Mouse (Mus musculus) thymus, adult 2 months (tissue): ENCODE data around the gene Dpp6. TPM values are rescaled to one million over a fixed set of nuclear protein-coding genes. Genes with fewer than 3 reads are reported as not detected.

Experiments used
- DNase-seq: peaks from one replicate; pipeline ENCODE4 v3.0.0; 2021
- H3K27ac ChIP-seq: fragments of 200-500 bp; 2 replicates; pipeline ENCODE4 v1.5.1; 2012; ENCODE audit warnings: low read length, control low read depth; ENCODE audit not compliant: control insufficient read depth, insufficient read depth
- H3K27me3 ChIP-seq: fragments of 200-500 bp; 2 replicates; pipeline ENCODE4 v1.6.1; 2012; ENCODE audit warnings: mild to moderate bottlenecking, low read length, moderate library complexity, mixed read lengths; ENCODE audit not compliant: control insufficient read depth, insufficient read depth
- H3K36me3 ChIP-seq: fragments of 200-500 bp; 2 replicates; pipeline ENCODE4 v1.6.1; 2012; ENCODE audit warnings: mild to moderate bottlenecking, low read length, moderate library complexity; ENCODE audit not compliant: control insufficient read depth, insufficient read depth
- H3K4me1 ChIP-seq: fragments of 200-500 bp; replicated peaks from 2 replicates; pipeline ENCODE4 v1.6.1; 2012; ENCODE audit warnings: low read length; ENCODE audit not compliant: control insufficient read depth, insufficient read depth
- H3K4me3 ChIP-seq: fragments of 200-500 bp; 2 replicates; pipeline ENCODE4 v1.5.1; 2012; ENCODE audit warnings: mild to moderate bottlenecking, low read length, control low read depth, moderate library complexity; ENCODE audit not compliant: control insufficient read depth, insufficient read depth
- CTCF ChIP-seq: fragments of 200-500 bp; IDR thresholded peaks from 2 replicates; pipeline ENCODE4 v1.5.1; 2012; ENCODE audit warnings: mild to moderate bottlenecking, control low read depth, low read length, moderate library complexity, borderline replicate concordance; ENCODE audit not compliant: control insufficient read depth, poor library complexity, insufficient read depth; ENCODE audit errors: extremely low read depth
- POLR2A ChIP-seq: fragments of 200-500 bp; IDR thresholded peaks from 2 replicates; pipeline ENCODE4 v1.6.1; 2012; ENCODE audit warnings: mild to moderate bottlenecking, low read length, control low read depth, moderate library complexity; ENCODE audit not compliant: control insufficient read depth, poor library complexity, insufficient read depth; ENCODE audit errors: extremely low read depth
- WGBS: fragments of 180-500 bp; shearing (Covaris S2); methylation state at CpG from one replicate; pipeline ENCODE4 v1.1.7; 2018; 5-methylcytosine and 5-hydroxymethylcytosine counted together
- polyA plus RNA-seq: library from polyadenylated mRNA; depleted of rRNA; stranded (reverse); fragments of >200 nt; gene quantifications from 2 replicates; pipeline ENCODE4 v1.2.3, GENCODE M21; 2012

Gene Dpp6
- polyA plus RNA-seq, 1 experiment: 4.8 TPM

- H3K27ac ChIP-seq: no peak overlapping the region
- no peak overlapping the region for H3K4me3 ChIP-seq
- no peak for TF ChIP-seq CTCF
- TF ChIP-seq POLR2A: no peak
- no peak for DNase-seq
- no peaks in the 10 kb centered on the region for H3K27me3 ChIP-seq
- no peaks in the 10 kb centered on the region for H3K36me3 ChIP-seq
- 71% methylated on average over 4 of the region's 4 CpGs for WGBS
- no peaks in the 10 kb centered on the region for H3K4me1 ChIP-seq
Measured at GRCm38 (mm10) chr5:26908612-26909011, 91.6 kb downstream of the Dpp6 start.

GRCm38 (mm10) chr5:26910353-26910752 lies 93.3 kb downstream of the Dpp6 start:
- H3K27me3 ChIP-seq: no peaks in the 10 kb centered on the region
- TF ChIP-seq CTCF (no peak), POLR2A (no peak)
- no peaks in the 10 kb centered on the region for H3K4me1 ChIP-seq
- no peak for DNase-seq
- H3K4me3 ChIP-seq: no peak overlapping the region
- no peak overlapping the region for H3K27ac ChIP-seq
- no peaks in the 10 kb centered on the region for H3K36me3 ChIP-seq

GRCm38 (mm10) chr5:26911965-26912364 lies 95.0 kb downstream of the Dpp6 start:
- WGBS: 89% methylated on average over 3 of the region's 3 CpGs
- DNase-seq: no peak
- Histone ChIP-seq H3K4me1 (no peaks in the 10 kb centered on the region), H3K27me3 (no peaks in the 10 kb centered on the region), H3K27ac (no peak overlapping the region), H3K36me3 (no peaks in the 10 kb centered on the region), H3K4me3 (no peak overlapping the region)
- TF ChIP-seq CTCF (no peak), POLR2A (no peak)

GRCm38 (mm10) chr5:26918763-26919162 lies 101.8 kb downstream of the Dpp6 start:
- WGBS: 89% methylated on average over 3 of the region's 3 CpGs
- H3K4me3 ChIP-seq: no peak overlapping the region
- no peak for TF ChIP-seq POLR2A
- TF ChIP-seq CTCF: no peak
- no peak overlapping the region for H3K27ac ChIP-seq
- H3K4me1 ChIP-seq: no peaks in the 10 kb centered on the region
- no peak for DNase-seq
- no peaks in the 10 kb centered on the region for H3K36me3 ChIP-seq
- no peaks in the 10 kb centered on the region for H3K27me3 ChIP-seq

GRCm38 (mm10) chr5:26924552-26924951 lies 107.5 kb downstream of the Dpp6 start:
- TF ChIP-seq POLR2A (no peak), CTCF (no peak)
- H3K36me3 ChIP-seq: no peaks in the 10 kb centered on the region
- H3K27me3 ChIP-seq: no peaks in the 10 kb centered on the region
- no peak for DNase-seq
- H3K4me1 ChIP-seq: no peaks in the 10 kb centered on the region
- H3K27ac ChIP-seq: no peak overlapping the region
- 90% methylated on average over 5 of the region's 5 CpGs for WGBS
- no peak overlapping the region for H3K4me3 ChIP-seq

GRCm38 (mm10) chr5:26932413-26933122 lies 115.6 kb downstream of the Dpp6 start:
- Histone ChIP-seq H3K4me3 (no peak overlapping the region), H3K27ac (no peak overlapping the region), H3K27me3 (no peaks in the 10 kb centered on the region), H3K36me3 (no peaks in the 10 kb centered on the region), H3K4me1 (no peaks in the 10 kb centered on the region)
- WGBS: 69% methylated on average over 3 of the region's 3 CpGs
- no peak for DNase-seq
- TF ChIP-seq POLR2A (no peak), CTCF (no peak)

- Histone ChIP-seq H3K36me3 (no peaks in the 10 kb centered on the region), H3K27ac (no peak overlapping the region), H3K4me3 (no peak overlapping the region), H3K27me3 (no peaks in the 10 kb centered on the region), H3K4me1 (no peaks in the 10 kb centered on the region)
- no peak for TF ChIP-seq CTCF
- TF ChIP-seq POLR2A: no peak
- 91% methylated on average over 6 of the region's 6 CpGs for WGBS
- DNase-seq: no peak
Measured at GRCm38 (mm10) chr5:26934911-26935310, 117.9 kb downstream of the Dpp6 start.
